ENCODE assay signal across 34 mouse cellular contexts in genomic region chr8:54185336-54185735, GRCm38 (mm10).
"Had no signal": no experiment of that assay in that cellular context is flagged by ENCODE, and none has a peak within 500 bp of the region (broad histone marks: within the 10 kb centered on the region; RNA-seq: fewer than 3 reads in every experiment).

No protein-coding gene starts in this region.

- H3K36me3 ChIP-seq: hindbrain, embryonic 10.5 days; hindbrain, embryonic 12.5 days; hindbrain, embryonic 13.5 days; intestine, embryonic 15.5 days had no signal

- H3K4me3 ChIP-seq: heart, adult 2 months; heart, embryonic 10.5 days; heart, embryonic 12.5 days; heart, embryonic 13.5 days; heart, embryonic 15.5 days; hindbrain, embryonic 10.5 days; hindbrain, embryonic 12.5 days; hindbrain, embryonic 13.5 days; hindbrain, embryonic 15.5 days; intestine, embryonic 15.5 days; layer of hippocampus, adult 2 months; left cerebral cortex, adult 2 months had no signal

- H3K9me3 ChIP-seq: heart, embryonic 10.5 days; heart, embryonic 12.5 days; heart, embryonic 13.5 days; heart, embryonic 15.5 days; hindbrain, embryonic 10.5 days; hindbrain, embryonic 12.5 days; hindbrain, embryonic 13.5 days; hindbrain, embryonic 15.5 days; intestine, embryonic 15.5 days had no signal

- ATAC-seq: hindbrain, embryonic 16.5 days; inflammation-experienced regulatory T-cells, adult 6 months; intestine, embryonic 15.5 days; intestine, embryonic 16.5 days; intestine, postnatal 0 days had no signal

- H3K4me2 ChIP-seq: heart, embryonic 11.5 days; heart, embryonic 12.5 days; heart, embryonic 13.5 days; heart, embryonic 15.5 days; hindbrain, embryonic 12.5 days; hindbrain, embryonic 13.5 days; hindbrain, embryonic 14.5 days; hindbrain, embryonic 15.5 days; intestine, embryonic 15.5 days had no signal

- H3K27ac ChIP-seq: heart, adult 2 months; heart, embryonic 10.5 days; heart, embryonic 13.5 days; heart, embryonic 15.5 days; hindbrain, embryonic 10.5 days; hindbrain, embryonic 12.5 days; hindbrain, embryonic 13.5 days; hindbrain, embryonic 14.5 days; hindbrain, embryonic 15.5 days; hindbrain, postnatal 0 days; intestine, embryonic 15.5 days; kidney, postnatal 0 days; layer of hippocampus, adult 2 months; left cerebral cortex, adult 2 months had no signal

- H3K4me1 ChIP-seq: heart, embryonic 10.5 days; heart, embryonic 12.5 days; heart, embryonic 13.5 days; heart, embryonic 15.5 days; hindbrain, embryonic 10.5 days; hindbrain, embryonic 12.5 days; hindbrain, embryonic 13.5 days; hindbrain, embryonic 15.5 days; intestine, embryonic 15.5 days had no signal

- H3K27me3 ChIP-seq: heart, embryonic 12.5 days; heart, embryonic 13.5 days; heart, embryonic 15.5 days; hindbrain, embryonic 12.5 days; hindbrain, embryonic 13.5 days; hindbrain, embryonic 15.5 days; intestine, embryonic 15.5 days had no signal

- H3K9ac ChIP-seq: heart, embryonic 12.5 days; heart, embryonic 13.5 days; heart, embryonic 15.5 days; hindbrain, embryonic 12.5 days; hindbrain, embryonic 13.5 days; hindbrain, embryonic 14.5 days; hindbrain, embryonic 15.5 days; intestine, embryonic 15.5 days had no signal

- DNase-seq: heart, adult 18-20 months; heart, adult 2 months; heart, postnatal 10 days; heart, postnatal 14 days; heart, postnatal 36 days; heart, postnatal 4 days; kidney, adult 11 months; kidney, adult 18-20 months; kidney, adult 2 months; kidney, postnatal 14 days; kidney, postnatal 25 days; kidney, postnatal 36 days; kidney, postnatal 4 days; layer of hippocampus, adult 9-11 months; layer of hippocampus, postnatal 36 days had no signal
